Mouse (Mus musculus) heart, postnatal 0 days (tissue): ENCODE results near the gene Pcbd2.

ENCODE experiments used
- CTCF ChIP-seq: IDR thresholded peaks from 2 replicates; pipeline ENCODE4 v1.5.1; 2016; ENCODE audit warnings: antibody characterized with exemption, control low read depth, low read depth
- EP300 ChIP-seq: IDR thresholded peaks from 2 replicates; pipeline ENCODE4 v1.6.1; 2016; ENCODE audit warnings: antibody characterized with exemption, low read depth

DNA sequence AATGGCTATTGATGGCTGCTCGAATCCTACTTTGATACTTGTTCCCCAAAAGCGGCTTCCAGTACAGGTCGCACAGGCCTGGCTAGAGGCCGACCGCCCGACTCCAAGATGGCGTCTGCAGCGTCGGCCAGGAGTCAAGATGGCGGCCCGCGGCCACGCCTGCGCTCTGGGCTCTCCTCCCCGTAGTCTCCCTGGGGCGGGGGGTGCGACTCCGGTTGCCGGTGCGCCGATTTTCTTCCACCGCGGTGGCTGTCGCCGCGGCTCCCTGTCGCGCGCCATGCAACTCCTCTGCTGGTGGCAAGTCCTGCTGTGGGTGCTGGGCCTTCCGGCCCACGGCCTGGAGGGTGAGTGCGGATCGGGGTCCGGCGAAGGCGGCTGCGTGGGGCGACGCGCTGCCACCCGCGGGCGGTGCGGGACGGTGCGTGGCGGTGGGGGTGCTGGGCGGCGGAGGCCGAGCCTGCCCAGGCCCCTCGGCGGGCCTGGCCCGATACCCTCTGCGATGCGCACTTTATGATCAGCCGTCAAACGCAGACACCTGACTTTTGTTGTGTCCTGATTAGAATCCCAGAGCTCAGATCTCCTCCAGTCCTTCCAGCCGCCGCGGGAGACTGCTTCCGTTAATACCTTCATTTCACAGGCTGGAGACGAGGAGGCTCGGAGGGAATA, 12.5 kb upstream of the Pcbd2 start, which contains the start of gene Txndc15:
- TF ChIP-seq CTCF = no peak
- no peak for TF ChIP-seq EP300
